Mouse (Mus musculus): ENCODE measurements around the gene Eif3i. TPM values are rescaled to one million over a fixed set of nuclear protein-coding genes. Genes with fewer than 3 reads are reported as not detected.

Gene Eif3i
- polyA plus RNA-seq, 1 experiment from 2014 or later: 204 TPM

GRCm38 (mm10) chr4:129584370-129584769, 16.1 kb downstream of the Eif3i start:
- Histone ChIP-seq H3K27me3 (no peaks in the 10 kb centered on the region), H3K4me2 (replicated peaks) (peak overlapping the region; percentile 59; the same call in 1 of the 2 replicates), H3K4me1 (peaks cover 7% of the 10 kb centered on the region; the same call in 1 of the 2 replicates), H3K4me3 (no peak overlapping the region; the same call in 1 of the 2 replicates), H3K27ac (no peak overlapping the region), H3K36me3 (no peaks in the 10 kb centered on the region), H3K9me3 (replicated peaks) (no peaks in the 10 kb centered on the region), H3K9ac (no peak overlapping the region)
- 83% methylated on average over 1 of the region's 1 CpGs for WGBS
- no peak for ATAC-seq (ENCODE audit: low FRiP score)

- H3K9ac ChIP-seq: no peak overlapping the region
- no peaks in the 10 kb centered on the region for H3K36me3 ChIP-seq
- H3K4me1 ChIP-seq: peaks cover 7% of the 10 kb centered on the region; the same call in 1 of the 2 replicates
- no peak overlapping the region for H3K27ac ChIP-seq
- no peak overlapping the region for H3K4me2 ChIP-seq (replicated peaks)
- 83% methylated on average over 1 of the region's 1 CpGs for WGBS
- no peaks in the 10 kb centered on the region; the same call in 1 of the 2 replicates for H3K27me3 ChIP-seq
- no peak overlapping the region for H3K4me3 ChIP-seq
- H3K9me3 ChIP-seq (replicated peaks): no peaks in the 10 kb centered on the region
- ATAC-seq (ENCODE audit: low FRiP score): no peak
Observed at GRCm38 (mm10) chr4:129582251-129582650, 18.2 kb downstream of the Eif3i start.

- Histone ChIP-seq H3K9ac (no peak overlapping the region), H3K27me3 (no peaks in the 10 kb centered on the region; the same call in 1 of the 2 replicates), H3K4me2 (replicated peaks) (no peak overlapping the region), H3K27ac (no peak overlapping the region), H3K9me3 (replicated peaks) (no peaks in the 10 kb centered on the region), H3K4me1 (peaks cover 12% of the 10 kb centered on the region), H3K36me3 (no peaks in the 10 kb centered on the region), H3K4me3 (no peak overlapping the region)
- no peak for ATAC-seq (ENCODE audit: low FRiP score)
- 71% methylated on average over 7 of the region's 7 CpGs for WGBS
Observed at GRCm38 (mm10) chr4:129580347-129580746, 20.1 kb downstream of the Eif3i start.

- H3K9ac ChIP-seq: no peak within 1 kb of the TSS
- WGBS: 86% methylated on average over 5 of the region's 5 CpGs
- H3K4me2 ChIP-seq (replicated peaks): no peak within 1 kb of the TSS
Observed at GRCm38 (mm10) chr4:129578466-129578865, 22.0 kb downstream of the Eif3i start, which contains the start of gene Fam167b. Fam167b (minus strand) TSS chr4:129578549.

GRCm38 (mm10) chr4:129577688-129578087, 22.8 kb downstream of the Eif3i start:
- ATAC-seq (ENCODE audit: low FRiP score): no peak
- no peak overlapping the region for H3K27ac ChIP-seq
- no peak overlapping the region for H3K4me2 ChIP-seq (replicated peaks)
- H3K36me3 ChIP-seq: no peaks in the 10 kb centered on the region
- 86% methylated on average over 7 of the region's 7 CpGs for WGBS
- H3K9ac ChIP-seq: no peak overlapping the region
- no peaks in the 10 kb centered on the region; the same call in 1 of the 2 replicates for H3K27me3 ChIP-seq
- H3K4me1 ChIP-seq: peaks cover 8% of the 10 kb centered on the region; the same call in 1 of the 2 replicates
- H3K4me3 ChIP-seq: no peak overlapping the region
- no peaks in the 10 kb centered on the region for H3K9me3 ChIP-seq (replicated peaks)

More at GRCm38 (mm10) chr4:129578466-129578865, 22.0 kb downstream of the Eif3i start, which contains the start of gene Fam167b:
- ATAC-seq (ENCODE audit: low FRiP score): no peak
- no peak within 1 kb of the TSS for H3K27ac ChIP-seq
- H3K4me3 ChIP-seq: no peak within 1 kb of the TSS
- H3K9me3 ChIP-seq (replicated peaks): no peaks in the 10 kb centered on the region
- H3K36me3 ChIP-seq: no peaks in the 10 kb centered on the region
- H3K27me3 ChIP-seq: no peaks in the 10 kb centered on the region; the same call in 1 of the 2 replicates
- H3K4me1 ChIP-seq: peaks cover 8% of the 10 kb centered on the region; the same call in 1 of the 2 replicates

- Histone ChIP-seq H3K4me1 (peaks cover 8% of the 10 kb centered on the region; the same call in 1 of the 2 replicates), H3K9ac (no peak overlapping the region), H3K36me3 (no peaks in the 10 kb centered on the region), H3K4me2 (replicated peaks) (0 out of 2 replicates have a peak overlapping the region, but pooled peaks have one; percentile 11), H3K27me3 (no peaks in the 10 kb centered on the region; the same call in 1 of the 2 replicates), H3K9me3 (replicated peaks) (no peaks in the 10 kb centered on the region), H3K27ac (no peak overlapping the region), H3K4me3 (no peak overlapping the region)
- peak; percentile 26; the same call in 1 of the 2 replicates for ATAC-seq (ENCODE audit: low FRiP score)
- WGBS: 35% methylated on average over 21 of the region's 21 CpGs
Observed at GRCm38 (mm10) chr4:129576863-129577491, 23.5 kb downstream of the Eif3i start.

- H3K9ac ChIP-seq: no peak overlapping the region
- H3K27me3 ChIP-seq: no peaks in the 10 kb centered on the region; the same call in 1 of the 2 replicates
- 52% methylated on average over 7 of the region's 8 CpGs for WGBS
- no peak overlapping the region for H3K27ac ChIP-seq
- H3K4me1 ChIP-seq: peaks cover 8% of the 10 kb centered on the region; the same call in 1 of the 2 replicates
- ATAC-seq (ENCODE audit: low FRiP score): no peak
- no peaks in the 10 kb centered on the region for H3K9me3 ChIP-seq (replicated peaks)
- H3K4me3 ChIP-seq: no peak overlapping the region
- no peaks in the 10 kb centered on the region for H3K36me3 ChIP-seq
- H3K4me2 ChIP-seq (replicated peaks): no peak overlapping the region
Observed at GRCm38 (mm10) chr4:129575171-129575844, 25.1 kb downstream of the Eif3i start.

GRCm38 (mm10) chr4:129573430-129573829, 27.0 kb downstream of the Eif3i start, which contains the start of gene Lck:
Lck (minus strand) TSS chr4:129573641.
- 93% methylated on average over 8 of the region's 8 CpGs for WGBS
- ATAC-seq (ENCODE audit: low FRiP score): no peak
- H3K27me3 ChIP-seq: no peaks in the 10 kb centered on the region; the same call in 1 of the 2 replicates
- H3K9ac ChIP-seq: no peak within 1 kb of the TSS
- no peak within 1 kb of the TSS for H3K4me3 ChIP-seq
- H3K36me3 ChIP-seq: no peaks in the 10 kb centered on the region
- H3K4me2 ChIP-seq (replicated peaks): no peak within 1 kb of the TSS
- no peaks in the 10 kb centered on the region for H3K9me3 ChIP-seq (replicated peaks)
- no peak within 1 kb of the TSS for H3K27ac ChIP-seq
- peaks cover 8% of the 10 kb centered on the region; the same call in 1 of the 2 replicates for H3K4me1 ChIP-seq

- Histone ChIP-seq H3K4me3 (no peak overlapping the region), H3K27me3 (no peaks in the 10 kb centered on the region), H3K9ac (no peak overlapping the region), H3K4me1 (peaks cover 8% of the 10 kb centered on the region; the same call in 1 of the 2 replicates), H3K36me3 (no peaks in the 10 kb centered on the region), H3K4me2 (replicated peaks) (no peak overlapping the region), H3K9me3 (replicated peaks) (no peaks in the 10 kb centered on the region), H3K27ac (no peak overlapping the region)
- no peak for ATAC-seq (ENCODE audit: low FRiP score)
- 98% methylated on average over 4 of the region's 4 CpGs for WGBS
Observed at GRCm38 (mm10) chr4:129573093-129573370, 27.4 kb downstream of the Eif3i start.

GRCm38 (mm10) chr4:129572236-129573092, 28.0 kb downstream of the Eif3i start:
- H3K27ac ChIP-seq: no peak overlapping the region
- H3K9me3 ChIP-seq (replicated peaks): no peaks in the 10 kb centered on the region
- H3K4me3 ChIP-seq: no peak overlapping the region
- no peaks in the 10 kb centered on the region for H3K27me3 ChIP-seq
- 86% methylated on average over 13 of the region's 13 CpGs for WGBS
- no peaks in the 10 kb centered on the region for H3K36me3 ChIP-seq
- no peak overlapping the region for H3K9ac ChIP-seq
- peaks cover 8% of the 10 kb centered on the region; the same call in 1 of the 2 replicates for H3K4me1 ChIP-seq
- no peak overlapping the region for H3K4me2 ChIP-seq (replicated peaks)
- no peak for ATAC-seq (ENCODE audit: low FRiP score)

GRCm38 (mm10) chr4:129571551-129572084, 28.8 kb downstream of the Eif3i start:
- 77% methylated on average over 8 of the region's 8 CpGs for WGBS
- no peaks in the 10 kb centered on the region for H3K36me3 ChIP-seq
- H3K9ac ChIP-seq: no peak overlapping the region
- H3K9me3 ChIP-seq (replicated peaks): no peaks in the 10 kb centered on the region
- no peaks in the 10 kb centered on the region for H3K27me3 ChIP-seq
- no peak overlapping the region for H3K4me3 ChIP-seq
- H3K4me1 ChIP-seq: 0 out of 2 replicates have a peak, but pooled peaks cover 4% of the 10 kb centered on the region
- no peak overlapping the region for H3K4me2 ChIP-seq (replicated peaks)
- ATAC-seq (ENCODE audit: low FRiP score): no peak
- no peak overlapping the region for H3K27ac ChIP-seq
